Mouse (Mus musculus) right cerebral cortex, adult 2 months (tissue): Measurements from ENCODE around the gene Cd47.
"Not testable (repeated sequence)": the region's sequence is repeated elsewhere in the genome, so short reads cannot be mapped to it uniquely, and the experiment has no call there.

Source experiments
- DNase-seq, 2 experiments: peaks; one replicate each; pipeline ENCODE4 v3.0.0; 2021 to 2022; ENCODE audit warnings: low spot score in 2 of 2

Gene Cd47

DNA sequence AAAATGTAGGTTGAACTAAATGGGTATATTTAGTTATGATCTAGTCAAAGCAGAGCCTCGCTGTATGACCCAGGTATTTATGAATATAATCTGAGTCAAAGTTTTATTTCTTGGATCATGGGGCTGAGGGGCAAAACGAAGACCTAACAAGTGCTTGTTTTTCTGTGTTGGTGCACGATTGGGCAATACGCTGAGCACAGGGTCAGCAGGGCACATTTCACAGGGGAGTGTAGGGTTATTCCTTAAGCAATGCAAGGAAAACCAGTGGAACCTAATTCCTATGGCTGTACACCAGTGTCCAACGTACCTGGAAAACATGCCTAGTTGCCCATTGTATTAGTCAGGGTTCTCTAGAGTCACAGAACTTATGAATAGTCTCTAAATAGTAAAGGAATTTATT, 12.6 kb upstream of the Cd47 start:
- DNase-seq, result no peak

- no peak for DNase-seq
Observed at GRCm38 (mm10) chr16:49790575-49791465, 9.5 kb upstream of the Cd47 start.

- DNase-seq, result peak; percentile 31 to 33
Observed at GRCm38 (mm10) chr16:49792446-49792878, 7.9 kb upstream of the Cd47 start.

GRCm38 (mm10) chr16:49793596-49793995, 6.7 kb upstream of the Cd47 start:
- DNase-seq, result no peak

GRCm38 (mm10) chr16:49796271-49796670, 4.1 kb upstream of the Cd47 start:
- DNase-seq, result no peak

GRCm38 (mm10) chr16:49796954-49797353, 3.4 kb upstream of the Cd47 start:
- no peak for DNase-seq

DNA sequence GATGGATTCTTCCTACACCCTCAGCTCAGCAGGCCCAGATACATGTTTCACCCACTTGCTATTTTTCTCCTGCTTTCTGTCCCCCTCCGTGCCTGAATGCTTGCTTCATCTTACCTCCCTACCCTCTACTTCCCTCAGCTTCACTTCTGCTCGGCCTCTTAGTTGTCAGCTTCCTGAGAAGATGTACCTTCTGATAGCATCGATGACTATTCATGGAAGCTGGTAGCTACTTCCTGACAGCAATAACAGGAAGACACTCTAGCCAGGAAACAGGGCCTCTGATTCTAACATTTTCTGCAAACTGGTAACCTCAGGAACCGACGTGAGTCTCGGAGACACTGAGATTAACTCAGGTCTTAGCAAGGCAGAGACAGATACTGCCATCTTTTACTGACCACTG, 1.5 kb upstream of the Cd47 start:
- DNase-seq, result no peak

GRCm38 (mm10) chr16:49800996-49801395, 663 bp downstream of the Cd47 start:
- no peak for DNase-seq

- no peak for DNase-seq
Observed at GRCm38 (mm10) chr16:49801399-49801798, 1.1 kb downstream of the Cd47 start.

DNA sequence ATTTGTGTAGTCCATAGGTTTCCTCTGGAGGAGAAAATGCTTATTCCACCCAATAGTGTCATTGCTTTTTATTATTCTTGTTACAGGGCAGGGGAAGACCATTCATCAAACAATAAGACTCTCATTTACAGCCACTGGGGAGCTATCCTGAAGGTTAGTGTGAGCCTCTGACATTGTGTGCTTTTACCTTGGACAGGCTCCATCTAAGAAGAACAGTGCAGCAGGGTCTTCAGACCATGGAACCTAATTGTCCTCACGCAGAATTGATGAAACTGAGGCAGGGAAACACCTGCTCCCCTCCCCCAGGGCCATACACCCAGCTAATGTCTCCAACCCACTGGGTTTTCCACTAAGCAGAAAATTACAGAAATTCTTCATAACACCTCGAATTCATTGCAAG, 2.7 kb downstream of the Cd47 start:
- DNase-seq, result no peak

DNA sequence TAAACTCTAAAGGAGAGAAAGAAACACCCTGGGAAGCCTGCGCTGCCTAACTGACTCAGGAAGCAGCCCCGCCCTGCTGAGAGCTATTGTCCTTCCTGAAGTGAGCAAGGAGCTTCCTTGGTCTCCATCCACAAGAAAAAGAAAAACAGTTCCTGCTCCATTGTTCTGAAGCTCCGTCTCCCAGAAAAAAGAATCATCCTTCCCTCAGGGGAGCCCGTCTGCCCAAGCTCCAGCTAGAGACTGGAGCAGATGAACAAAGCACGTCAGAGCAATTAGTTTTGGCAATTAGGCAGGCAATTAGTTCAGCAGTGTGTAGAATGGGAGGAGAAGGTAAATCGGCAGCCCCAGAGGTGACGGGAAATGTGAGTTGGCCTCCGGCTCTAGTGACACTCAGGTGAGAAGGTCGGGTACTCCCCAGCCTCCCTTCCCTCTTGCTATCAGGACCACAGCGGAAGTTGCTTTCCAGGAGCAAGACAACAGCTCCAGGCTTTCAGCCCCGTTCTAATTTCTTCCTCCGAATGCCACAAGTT, 3.7 kb downstream of the Cd47 start:
- DNase-seq, result peak in 1 of 2 experiments; percentile 14

DNA sequence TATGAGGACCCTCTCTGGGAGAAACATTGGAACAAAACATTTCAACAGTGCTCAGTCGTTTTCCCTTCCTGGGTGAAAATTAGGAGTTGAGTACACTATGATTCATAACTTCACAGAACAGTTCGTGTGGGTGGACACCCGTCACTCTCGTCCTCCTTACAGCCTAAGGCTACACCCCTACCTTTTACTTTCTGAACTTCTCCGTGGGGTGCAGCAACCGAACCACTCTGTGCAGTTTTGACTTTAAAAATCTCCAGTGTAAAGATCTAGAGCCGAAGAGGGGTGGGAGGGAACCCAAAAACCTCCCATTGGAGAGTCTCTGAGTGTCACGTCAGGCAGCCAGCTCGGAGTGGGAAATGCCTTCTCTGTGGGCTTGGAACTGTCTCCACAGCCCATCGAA, 6.6 kb downstream of the Cd47 start:
- peak in 1 of 2 experiments; percentile 7 for DNase-seq

DNA sequence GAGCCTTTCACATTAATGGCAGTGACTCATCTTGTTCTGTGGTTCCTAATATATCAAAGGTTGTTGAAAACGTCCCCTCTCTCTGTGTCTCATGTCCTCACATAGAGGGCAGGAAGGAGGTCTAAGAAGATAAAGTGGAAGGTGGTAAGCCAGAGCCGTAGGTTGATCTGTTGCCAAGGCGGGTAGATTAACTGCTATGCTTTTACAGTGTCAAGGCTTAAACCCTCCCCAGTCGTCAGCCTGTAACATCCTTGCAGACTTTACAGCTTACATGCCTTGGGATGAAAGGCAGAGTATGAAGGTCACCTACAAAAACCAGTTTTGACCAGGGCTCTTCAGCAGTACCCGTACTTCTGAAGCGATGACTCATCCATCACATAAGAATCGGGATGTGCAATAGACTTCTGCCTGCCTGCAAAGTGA, 7.1 kb downstream of the Cd47 start:
- DNase-seq, result peak; percentile 10 to 13

DNA sequence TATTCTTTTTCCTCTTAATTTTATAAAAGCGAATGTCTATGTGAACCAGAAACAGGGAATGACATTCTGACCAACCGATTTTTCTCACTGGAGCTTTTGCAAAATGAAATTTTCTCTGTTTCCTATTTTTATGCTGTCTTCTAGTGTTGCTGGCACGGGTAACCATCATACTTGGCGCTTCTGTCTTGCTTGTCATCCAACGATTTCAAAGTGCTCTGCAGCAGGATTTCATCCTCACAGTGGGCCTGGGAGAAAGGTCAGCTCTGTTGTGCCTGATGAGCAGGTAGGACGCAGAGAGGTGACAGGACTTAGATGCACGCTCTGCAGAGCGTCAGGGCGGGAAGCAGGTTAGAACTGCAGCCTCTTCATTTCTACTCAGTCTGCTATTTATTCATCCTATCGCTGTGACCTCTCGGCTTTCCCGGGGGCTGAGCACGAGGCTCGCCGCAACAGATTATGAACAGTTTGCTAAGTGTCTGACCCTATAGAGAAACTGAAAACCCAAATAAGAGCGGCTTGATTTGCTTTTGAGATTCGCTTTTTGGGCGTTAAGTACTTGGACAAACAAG, 7.6 kb downstream of the Cd47 start:
- DNase-seq, result peak; percentile 22 to 28

- DNase-seq, result no peak
Observed at GRCm38 (mm10) chr16:49811897-49812296, 11.6 kb downstream of the Cd47 start.

DNA sequence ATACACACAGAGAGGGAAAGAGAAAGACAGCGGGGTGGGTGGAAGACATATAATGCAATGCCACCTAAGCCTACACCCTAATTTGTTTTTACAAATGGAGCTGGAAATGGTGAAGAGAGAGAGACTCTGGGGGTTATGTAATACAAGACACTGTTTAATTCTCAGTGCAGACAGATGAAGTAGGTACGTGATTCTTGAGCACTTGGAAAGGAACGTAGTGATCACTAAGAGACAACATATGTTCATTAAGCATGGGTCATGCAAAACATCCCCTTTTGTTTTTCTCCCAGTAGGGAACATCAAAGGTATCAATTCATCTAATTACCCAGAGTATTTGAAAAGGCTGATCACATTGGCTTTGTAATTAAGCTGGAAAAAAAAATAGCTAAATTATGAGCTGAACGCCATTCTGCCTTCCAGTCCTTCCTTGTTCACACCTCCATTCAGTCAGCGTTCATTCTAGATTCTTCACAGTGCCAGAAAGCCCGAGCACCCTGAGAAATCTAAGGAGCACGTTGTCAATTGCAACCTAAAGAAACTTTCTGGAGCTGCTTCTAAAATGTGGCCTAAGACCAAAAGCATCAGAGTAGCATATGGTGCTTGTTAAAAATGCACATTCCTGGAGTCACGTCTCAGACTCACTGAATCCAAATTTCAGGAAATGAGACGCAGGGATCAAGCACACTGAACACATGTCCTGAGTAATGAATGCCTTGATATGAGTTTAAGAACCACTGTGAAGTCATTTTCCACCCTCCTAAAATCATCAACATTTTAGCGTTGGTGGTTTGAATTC, 12.7 kb downstream of the Cd47 start:
- no peak for DNase-seq

GRCm38 (mm10) chr16:49814419-49814818, 14.1 kb downstream of the Cd47 start:
- no peak for DNase-seq

GRCm38 (mm10) chr16:49816889-49817288, 16.6 kb downstream of the Cd47 start:
- DNase-seq, result no peak

DNA sequence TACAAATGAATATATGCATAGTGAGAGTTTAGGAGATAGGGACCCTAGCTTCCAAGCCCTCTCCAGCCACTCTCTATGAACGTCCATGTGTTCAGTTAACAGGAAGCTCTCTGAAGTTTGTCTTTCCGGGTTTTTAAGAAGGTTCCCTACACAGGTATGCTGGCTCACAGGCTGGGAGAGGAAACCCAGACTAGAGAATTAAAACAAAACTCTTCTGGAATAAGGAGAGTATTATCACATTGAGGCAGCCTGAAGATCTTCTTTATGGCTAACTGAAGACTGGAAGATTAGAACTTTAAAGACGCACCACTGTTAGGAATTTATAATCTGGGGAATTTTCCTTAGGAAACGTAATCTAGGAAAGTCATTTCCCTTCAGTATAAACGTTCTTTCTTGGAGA, 17.8 kb downstream of the Cd47 start:
- DNase-seq, result no peak

DNA sequence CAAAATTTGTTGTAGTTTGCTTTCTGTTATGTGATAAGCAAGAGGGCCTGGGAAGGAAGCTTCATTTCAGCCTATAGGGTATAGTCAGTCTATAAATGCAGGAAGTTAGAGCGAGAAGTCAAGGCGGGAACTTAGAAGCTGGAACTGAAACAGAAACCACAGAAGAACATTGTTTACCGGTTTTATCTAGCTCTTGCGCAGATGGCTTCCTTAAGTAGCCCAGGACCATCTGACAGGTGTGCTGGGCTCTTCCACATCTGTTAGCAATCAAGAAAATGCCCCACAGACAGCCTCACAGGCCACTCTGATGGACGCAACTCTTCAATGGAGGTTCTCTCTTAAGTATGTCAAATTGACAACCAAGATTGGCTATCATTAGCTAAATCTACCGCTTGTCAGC, 18.3 kb downstream of the Cd47 start:
- no peak for DNase-seq

GRCm38 (mm10) chr16:49819494-49819893, 19.2 kb downstream of the Cd47 start:
- DNase-seq, result no peak

GRCm38 (mm10) chr16:49830911-49831310, 30.6 kb downstream of the Cd47 start:
- not testable (repeated sequence) for DNase-seq
